Comparison of ENCODE assay signal across 27 mouse cellular contexts in genomic region chr5:77262105-77262504, GRCm38 (mm10). TPM values are rescaled to one million over a fixed set of nuclear protein-coding genes. Genes with fewer than 3 reads are reported as not detected.
DNase-seq lines count a peak whose midpoint lies in the region; ATAC-seq lines count a peak whose summit lies in the region.
"Had no signal": no experiment of that assay in that cellular context is flagged by ENCODE, and none has a peak within 500 bp of the region (broad histone marks: within the 10 kb centered on the region; RNA-seq: fewer than 3 reads in every experiment).

No protein-coding gene starts in this region.

- H3K4me3 ChIP-seq in midbrain, embryonic 11.5 days (ENCODE audit: low read depth, low read length) = no peak overlapping the region
- no peak overlapping the region for H3K4me3 ChIP-seq in midbrain, embryonic 15.5 days
- H3K4me3 ChIP-seq: embryonic facial prominence, embryonic 12.5 days; forebrain, embryonic 12.5 days; heart, adult 2 months; heart, embryonic 12.5 days; hindbrain, embryonic 12.5 days had no signal

- no peaks in the 10 kb centered on the region for H3K36me3 ChIP-seq in midbrain, embryonic 11.5 days (ENCODE audit: control insufficient read depth, insufficient read depth, low read length)
- H3K36me3 ChIP-seq in midbrain, embryonic 15.5 days (replicated peaks) = no peaks in the 10 kb centered on the region
- H3K36me3 ChIP-seq: embryonic facial prominence, embryonic 12.5 days; forebrain, embryonic 12.5 days; G1E; heart, embryonic 12.5 days; hindbrain, embryonic 12.5 days had no signal

- peaks cover 11% of the 10 kb centered on the region for H3K4me1 ChIP-seq in midbrain, embryonic 11.5 days (ENCODE audit: control insufficient read depth, insufficient read depth, low read length)
- peaks cover 7% of the 10 kb centered on the region for H3K4me1 ChIP-seq in midbrain, embryonic 15.5 days
- H3K4me1 ChIP-seq: embryonic facial prominence, embryonic 12.5 days; heart, embryonic 12.5 days had no signal

- H3K4me2 ChIP-seq in midbrain, embryonic 11.5 days = no peak overlapping the region
- H3K4me2 ChIP-seq in midbrain, embryonic 15.5 days = no peak overlapping the region
- H3K4me2 ChIP-seq: embryonic facial prominence, embryonic 12.5 days; forebrain, embryonic 12.5 days; heart, embryonic 12.5 days; hindbrain, embryonic 12.5 days had no signal

- ATAC-seq in midbrain, embryonic 11.5 days (ENCODE audit: low FRiP score) = no peak
- no peak for ATAC-seq in midbrain, embryonic 15.5 days (replicated peaks)
- ATAC-seq: CD4-positive, CD25-positive, alpha-beta regulatory T cell, adult 4 months; forebrain, embryonic 16.5 days; hindbrain, embryonic 16.5 days had no signal

- DNase-seq in embryo, embryonic 10.5 days (ENCODE audit: low spot score) = peak; percentile 45
- DNase-seq in embryo, embryonic 10 days (ENCODE audit: low spot score) = no peak
- DNase-seq in midbrain, embryonic 11.5 days (ENCODE audit: low spot score, missing footprints) = peak; percentile 88
- DNase-seq in Muller cell, postnatal 12 days (ENCODE audit: inconsistent ontology term) = peak; percentile 50
- peak; percentile 80 for DNase-seq in retina, embryonic 14.5 days (ENCODE audit: low spot score)
- no peak for DNase-seq in left cerebral cortex, adult 8-10 months (ENCODE audit: low spot score in 2 of 2)
- DNase-seq in adrenal gland, adult 18-20 months (ENCODE audit: low spot score in 2 of 2) = no peak
- DNase-seq: adrenal gland, postnatal 10 days; B cell, adult 2 months; cerebellum, adult 11 months; cerebellum, adult 8-10 months; cerebellum, postnatal 14 days; gastrocnemius, postnatal 14 days; heart, adult 2 months; heart, postnatal 36 days; kidney, adult 18-20 months had no signal

- no peaks in the 10 kb centered on the region for H3K9me3 ChIP-seq in midbrain, embryonic 11.5 days (ENCODE audit: control insufficient read depth, low read length)
- no peaks in the 10 kb centered on the region for H3K9me3 ChIP-seq in midbrain, embryonic 15.5 days
- H3K9me3 ChIP-seq: embryonic facial prominence, embryonic 12.5 days; forebrain, embryonic 12.5 days; G1E; heart, embryonic 12.5 days; hindbrain, embryonic 12.5 days had no signal

- peaks cover 6% of the 10 kb centered on the region; the same call in 1 of the 2 replicates for H3K27me3 ChIP-seq in midbrain, embryonic 11.5 days (ENCODE audit: control insufficient read depth, insufficient read depth, low read length)
- no peaks in the 10 kb centered on the region; the same call in 1 of the 2 replicates for H3K27me3 ChIP-seq in midbrain, embryonic 15.5 days (replicated peaks)
- H3K27me3 ChIP-seq: embryonic facial prominence, embryonic 12.5 days; heart, embryonic 12.5 days had no signal

- no peak overlapping the region for H3K9ac ChIP-seq in midbrain, embryonic 11.5 days (ENCODE audit: low read length)
- no peak overlapping the region for H3K9ac ChIP-seq in midbrain, embryonic 15.5 days
- H3K9ac ChIP-seq: embryonic facial prominence, embryonic 12.5 days; forebrain, embryonic 12.5 days; heart, embryonic 12.5 days; hindbrain, embryonic 12.5 days had no signal

- H3K27ac ChIP-seq in midbrain, embryonic 11.5 days (ENCODE audit: low read depth, low read length) = no peak overlapping the region
- H3K27ac ChIP-seq in midbrain, embryonic 15.5 days = no peak overlapping the region
- H3K27ac ChIP-seq: embryonic facial prominence, embryonic 12.5 days; forebrain, embryonic 12.5 days; heart, adult 2 months; hindbrain, embryonic 12.5 days had no signal

- WGBS in midbrain, embryonic 11.5 days = 19% methylated on average over 5 of the region's 5 CpGs
- WGBS in midbrain, embryonic 15.5 days = 20% methylated on average over 5 of the region's 5 CpGs

RNA-seq across cellular contexts. Expression of gene Rest, which starts 3.2 kb away (rescaled TPM):
- 18.4 and 21.6 TPM in 2 replicates for polyA plus RNA-seq in midbrain, embryonic 11.5 days (2014; fragmentation: Nextera tagmentation; extraction: Ambion mirVana)
- 6.4 and 6.7 TPM in 2 replicates for polyA plus RNA-seq in midbrain, embryonic 15.5 days (2015; fragmentation: Nextera tagmentation; extraction: Ambion mirVana)
- 1 to 10 TPM; 3.9 to 4.9 (median 4.2) TPM for total RNA-seq in left cerebral cortex, adult 8-10 months (2022)
- total RNA-seq in adrenal gland, adult 18-20 months (2021) = 10 to 100 TPM; 19.5 to 21.6 TPM

RNA-seq across cellular contexts. Expression of gene Noa1, which starts 47.8 kb away (rescaled TPM):
- 34.1 and 36.6 TPM in 2 replicates for polyA plus RNA-seq in midbrain, embryonic 11.5 days (2014; fragmentation: Nextera tagmentation; extraction: Ambion mirVana)
- polyA plus RNA-seq in midbrain, embryonic 15.5 days (2015; fragmentation: Nextera tagmentation; extraction: Ambion mirVana) = 36.1 and 37.5 TPM in 2 replicates
- total RNA-seq in left cerebral cortex, adult 8-10 months (2022) = 10 to 100 TPM; 21.9 to 26.7 (median 25.0) TPM
- 10 to 100 TPM; 22.5 to 25.9 TPM for total RNA-seq in adrenal gland, adult 18-20 months (2021)

RNA-seq across cellular contexts. Expression of gene Polr2b, which starts 47.8 kb away (rescaled TPM):
- 113 and 124 TPM in 2 replicates for polyA plus RNA-seq in midbrain, embryonic 11.5 days (2014; fragmentation: Nextera tagmentation; extraction: Ambion mirVana)
- polyA plus RNA-seq in midbrain, embryonic 15.5 days (2015; fragmentation: Nextera tagmentation; extraction: Ambion mirVana) = 63.8 and 65.2 TPM in 2 replicates
- total RNA-seq in left cerebral cortex, adult 8-10 months (2022) = 10 to 100 TPM; 46.3 to 52.1 (median 47.0) TPM
- total RNA-seq in adrenal gland, adult 18-20 months (2021) = 10 to 100 TPM; 37.2 to 88.7 TPM

RNA-seq across cellular contexts. Expression of gene Spink2, which starts 50.8 kb away (rescaled TPM):
- 0.55 and 0.68 TPM in 2 replicates for polyA plus RNA-seq in midbrain, embryonic 11.5 days (2014; fragmentation: Nextera tagmentation; extraction: Ambion mirVana)
- 0.41 TPM in 1 of 2 replicates, not detected in the other for polyA plus RNA-seq in midbrain, embryonic 15.5 days (2015; fragmentation: Nextera tagmentation; extraction: Ambion mirVana)
- total RNA-seq in left cerebral cortex, adult 8-10 months (2022) = not detected
- total RNA-seq in adrenal gland, adult 18-20 months (2021) = not detected
- total RNA-seq: common myeloid progenitor, adult 5-6 weeks; G1E; gastrocnemius, adult 18-20 months; heart, adult 2 months had no signal
- polyA plus RNA-seq: CD4-positive, CD25-positive, alpha-beta regulatory T cell, adult 4 months; G1E had no signal

Comparison
In these comparisons a context has a peak if more than half of its experiments do, and no peak if none do; other contexts are left out.
1. DNase-seq: peak in embryo, embryonic 10.5 days (single experiment), midbrain, embryonic 11.5 days (single experiment), Muller cell, postnatal 12 days (single experiment) and retina, embryonic 14.5 days (single experiment); none in embryo, embryonic 10 days (single experiment), left cerebral cortex, adult 8-10 months (0 of 2) and adrenal gland, adult 18-20 months (0 of 2).